ENCODE assay signal across 10 mouse cellular contexts in genomic region chr17:35812736-35813135, GRCm38 (mm10). TPM values are rescaled to one million over a fixed set of nuclear protein-coding genes. Genes with fewer than 3 reads are reported as not detected.
DNase-seq lines count a peak whose midpoint lies in the region; ATAC-seq and TF ChIP-seq lines count a peak whose summit lies in the region.
"Had no signal": no experiment of that assay in that cellular context is flagged by ENCODE, and none has a peak within 500 bp of the region (broad histone marks: within the 10 kb centered on the region; RNA-seq: fewer than 3 reads in every experiment).

No protein-coding gene starts in this region.

- H3K27me3 ChIP-seq in heart, postnatal 0 days (ENCODE audit: control insufficient read depth, insufficient read depth, low read length), result no peaks in the 10 kb centered on the region
- no peaks in the 10 kb centered on the region for H3K27me3 ChIP-seq in lung, postnatal 0 days (replicated peaks; ENCODE audit: insufficient read depth, low read length)
- H3K27me3 ChIP-seq in embryonic facial prominence, embryonic 15.5 days, result no peaks in the 10 kb centered on the region
- H3K27me3 ChIP-seq in small intestine, adult 2 months (ENCODE audit: control insufficient read depth, insufficient read depth, low read length), result no peaks in the 10 kb centered on the region
- H3K27me3 ChIP-seq: midbrain, embryonic 12.5 days had no signal

- no peak overlapping the region for H3K4me2 ChIP-seq in heart, postnatal 0 days (ENCODE audit: low read depth, low read length)
- 0 out of 2 replicates have a peak overlapping the region, but pooled peaks have one; percentile 11 for H3K4me2 ChIP-seq in lung, postnatal 0 days (replicated peaks; ENCODE audit: low read depth, low read length)
- peak overlapping the region; percentile 15 for H3K4me2 ChIP-seq in embryonic facial prominence, embryonic 15.5 days (replicated peaks)
- H3K4me2 ChIP-seq: midbrain, embryonic 12.5 days had no signal

- H3K9ac ChIP-seq in heart, postnatal 0 days (replicated peaks; ENCODE audit: low read depth, low read length), result 0 out of 2 replicates have a peak overlapping the region, but pooled peaks have one; percentile 31
- no peak overlapping the region for H3K9ac ChIP-seq in lung, postnatal 0 days (replicated peaks; ENCODE audit: low read depth)
- no peak overlapping the region for H3K9ac ChIP-seq in embryonic facial prominence, embryonic 15.5 days
- H3K9ac ChIP-seq: midbrain, embryonic 12.5 days had no signal

- no peaks in the 10 kb centered on the region for H3K9me3 ChIP-seq in heart, postnatal 0 days (replicated peaks; ENCODE audit: control insufficient read depth, low read length)
- no peaks in the 10 kb centered on the region for H3K9me3 ChIP-seq in lung, postnatal 0 days (ENCODE audit: low read length)
- no peaks in the 10 kb centered on the region for H3K9me3 ChIP-seq in embryonic facial prominence, embryonic 15.5 days (replicated peaks)
- H3K9me3 ChIP-seq: G1E; midbrain, embryonic 12.5 days had no signal

- 30% methylated on average over 6 of the region's 6 CpGs for WGBS in heart, postnatal 0 days
- WGBS in lung, postnatal 0 days, result 33% methylated on average over 6 of the region's 6 CpGs
- 41% methylated on average over 6 of the region's 6 CpGs for WGBS in embryonic facial prominence, embryonic 15.5 days
- WGBS in small intestine, adult 2 months, result 57% methylated on average over 6 of the region's 6 CpGs

- no peak for DNase-seq in heart, postnatal 0 days (ENCODE audit: low spot score)
- DNase-seq in heart, adult 18-20 months, result no peak
- DNase-seq in lung, postnatal 0 days (ENCODE audit: low spot score), result peak; percentile 75
- DNase-seq in lung, postnatal 10 days, result no peak
- no peak for DNase-seq in cerebellum, postnatal 10 days
- no peak for DNase-seq in retina, embryonic 14.5 days (ENCODE audit: low spot score)

- no peak overlapping the region for H3K4me3 ChIP-seq in heart, postnatal 0 days (ENCODE audit: low read depth, low read length)
- H3K4me3 ChIP-seq in lung, postnatal 0 days (ENCODE audit: low read depth, low read length), result no peak overlapping the region
- no peak overlapping the region for H3K4me3 ChIP-seq in embryonic facial prominence, embryonic 15.5 days (replicated peaks)
- H3K4me3 ChIP-seq in small intestine, adult 2 months (ENCODE audit: low read depth, low read length), result no peak overlapping the region
- H3K4me3 ChIP-seq: midbrain, embryonic 12.5 days had no signal

- no peak for TF ChIP-seq EP300 in heart, postnatal 0 days (IDR thresholded peaks at IDR 0.05; ENCODE audit: low read depth)
- peak; percentile 69; the same call in 1 of the 2 replicates for TF ChIP-seq EP300 in lung, postnatal 0 days (IDR thresholded peaks at IDR 0.05)

- ATAC-seq in heart, postnatal 0 days (ENCODE audit: insufficient read depth, low read depth), result no peak; the same call in none of the 2 replicates
- ATAC-seq in lung, postnatal 0 days, result peak; percentile 61
- no peak; the same call in 1 of the 2 replicates for ATAC-seq in embryonic facial prominence, embryonic 15.5 days (ENCODE audit: insufficient number of reproducible peaks, low FRiP score, low TSS enrichment, low read depth)

- H3K36me3 ChIP-seq in heart, postnatal 0 days (replicated peaks; ENCODE audit: control insufficient read depth, insufficient read depth, low read length), result no peaks in the 10 kb centered on the region
- H3K36me3 ChIP-seq in lung, postnatal 0 days (ENCODE audit: insufficient read depth, low read length), result no peaks in the 10 kb centered on the region
- H3K36me3 ChIP-seq in embryonic facial prominence, embryonic 15.5 days, result no peaks in the 10 kb centered on the region
- no peaks in the 10 kb centered on the region for H3K36me3 ChIP-seq in small intestine, adult 2 months (ENCODE audit: control insufficient read depth, insufficient read depth, low read length)
- H3K36me3 ChIP-seq: G1E; midbrain, embryonic 12.5 days had no signal

- H3K27ac ChIP-seq in heart, postnatal 0 days (ENCODE audit: low read depth), result peak overlapping the region; percentile 96
- H3K27ac ChIP-seq in lung, postnatal 0 days (ENCODE audit: low read length), result peak overlapping the region; percentile 97
- H3K27ac ChIP-seq in embryonic facial prominence, embryonic 15.5 days (replicated peaks), result peak overlapping the region; percentile 93
- H3K27ac ChIP-seq in small intestine, adult 2 months (ENCODE audit: insufficient read depth, low read depth, low read length), result peak overlapping the region; percentile 65
- H3K27ac ChIP-seq: midbrain, embryonic 12.5 days had no signal

- no peak for TF ChIP-seq POLR2A in small intestine, adult 2 months (IDR thresholded peaks at IDR 0.05; ENCODE audit: low read depth, low read length)

- no peak for TF ChIP-seq CTCF in heart, postnatal 0 days (IDR thresholded peaks at IDR 0.05; ENCODE audit: low read depth)
- TF ChIP-seq CTCF in lung, postnatal 0 days (IDR thresholded peaks at IDR 0.05), result no peak
- TF ChIP-seq CTCF in small intestine, adult 2 months (IDR thresholded peaks at IDR 0.05; ENCODE audit: extremely low read depth, insufficient read length, insufficient replicate concordance, low read depth, low read length), result no peak

- H3K4me1 ChIP-seq in heart, postnatal 0 days (ENCODE audit: control insufficient read depth, insufficient read depth), result peaks cover 55% of the 10 kb centered on the region
- H3K4me1 ChIP-seq in lung, postnatal 0 days (ENCODE audit: insufficient read depth, low read depth, low read length), result peaks cover 43% of the 10 kb centered on the region
- peaks cover 74% of the 10 kb centered on the region for H3K4me1 ChIP-seq in embryonic facial prominence, embryonic 15.5 days
- peaks cover 27% of the 10 kb centered on the region; the same call in 1 of the 2 replicates for H3K4me1 ChIP-seq in small intestine, adult 2 months (ENCODE audit: control insufficient read depth, insufficient read depth, insufficient read length, low read length)

RNA-seq across cellular contexts. Expression of gene Ier3, which starts 8.7 kb away (rescaled TPM):
- total RNA-seq in heart, postnatal 0 days (2014; rRNA removed; ENCODE audit: low replicate concordance), result 41.7 and 50.5 TPM in 2 replicates
- 70.7 and 79.4 TPM in 2 replicates for polyA plus RNA-seq in heart, postnatal 0 days (2015; fragmentation: Nextera tagmentation; extraction: Ambion mirVana)
- total RNA-seq in heart, adult 18-20 months (2021), result 10 to 100 TPM; 20.2 to 25.6 TPM
- polyA plus RNA-seq in lung, postnatal 0 days (2015; fragmentation: Nextera tagmentation; extraction: Ambion mirVana), result 205 and 234 TPM in 2 replicates
- polyA plus RNA-seq in embryonic facial prominence, embryonic 15.5 days (2015; fragmentation: Nextera tagmentation; extraction: Ambion mirVana), result 28.7 and 30.2 TPM in 2 replicates
- polyA plus RNA-seq in small intestine, adult 2 months (2012; rRNA removed), result 6.1 and 8.6 TPM in 2 replicates

RNA-seq across cellular contexts. Expression of gene Flot1, which starts 10.3 kb away (rescaled TPM):
- 161 and 163 TPM in 2 replicates for total RNA-seq in heart, postnatal 0 days (2014; rRNA removed; ENCODE audit: low replicate concordance)
- polyA plus RNA-seq in heart, postnatal 0 days (2015; fragmentation: Nextera tagmentation; extraction: Ambion mirVana), result 122 and 132 TPM in 2 replicates
- 100 to 1,000 TPM; 146 to 154 TPM for total RNA-seq in heart, adult 18-20 months (2021)
- 106 and 117 TPM in 2 replicates for polyA plus RNA-seq in lung, postnatal 0 days (2015; fragmentation: Nextera tagmentation; extraction: Ambion mirVana)
- 64.4 and 72.6 TPM in 2 replicates for polyA plus RNA-seq in embryonic facial prominence, embryonic 15.5 days (2015; fragmentation: Nextera tagmentation; extraction: Ambion mirVana)
- polyA plus RNA-seq in small intestine, adult 2 months (2012; rRNA removed), result 33.4 and 53.2 TPM in 2 replicates

RNA-seq across cellular contexts. Expression of gene Tubb5, which starts 25.4 kb away (rescaled TPM):
- total RNA-seq in heart, postnatal 0 days (2014; rRNA removed; ENCODE audit: low replicate concordance), result 1,043 and 1,325 TPM in 2 replicates
- 259 and 267 TPM in 2 replicates for polyA plus RNA-seq in heart, postnatal 0 days (2015; fragmentation: Nextera tagmentation; extraction: Ambion mirVana)
- total RNA-seq in heart, adult 18-20 months (2021), result 10 to 100 TPM; 89.4 to 92.2 TPM
- polyA plus RNA-seq in lung, postnatal 0 days (2015; fragmentation: Nextera tagmentation; extraction: Ambion mirVana), result 292 and 298 TPM in 2 replicates
- polyA plus RNA-seq in embryonic facial prominence, embryonic 15.5 days (2015; fragmentation: Nextera tagmentation; extraction: Ambion mirVana), result 823 TPM in 2 replicates
- 82.8 and 157 TPM in 2 replicates for polyA plus RNA-seq in small intestine, adult 2 months (2012; rRNA removed)

RNA-seq across cellular contexts. Expression of gene Mdc1, which starts 28.6 kb away (rescaled TPM):
- total RNA-seq in heart, postnatal 0 days (2014; rRNA removed; ENCODE audit: low replicate concordance), result 5.4 and 25.0 TPM in 2 replicates
- polyA plus RNA-seq in heart, postnatal 0 days (2015; fragmentation: Nextera tagmentation; extraction: Ambion mirVana), result 2.3 and 3.0 TPM in 2 replicates
- 10 to 100 TPM; 13.3 to 17.8 TPM for total RNA-seq in heart, adult 18-20 months (2021)
- polyA plus RNA-seq in lung, postnatal 0 days (2015; fragmentation: Nextera tagmentation; extraction: Ambion mirVana), result 2.8 and 3.1 TPM in 2 replicates
- polyA plus RNA-seq in embryonic facial prominence, embryonic 15.5 days (2015; fragmentation: Nextera tagmentation; extraction: Ambion mirVana), result 12.0 and 16.1 TPM in 2 replicates
- polyA plus RNA-seq in small intestine, adult 2 months (2012; rRNA removed), result 1.7 and 3.2 TPM in 2 replicates

RNA-seq across cellular contexts. Expression of gene Nrm, which starts 48.4 kb away (rescaled TPM):
- 16.1 and 36.2 TPM in 2 replicates for total RNA-seq in heart, postnatal 0 days (2014; rRNA removed; ENCODE audit: low replicate concordance)
- polyA plus RNA-seq in heart, postnatal 0 days (2015; fragmentation: Nextera tagmentation; extraction: Ambion mirVana), result 18.0 and 21.6 TPM in 2 replicates
- 1 to 10 TPM; 1.8 to 2.5 TPM for total RNA-seq in heart, adult 18-20 months (2021)
- polyA plus RNA-seq in lung, postnatal 0 days (2015; fragmentation: Nextera tagmentation; extraction: Ambion mirVana), result 21.4 and 22.9 TPM in 2 replicates
- 53.2 and 55.2 TPM in 2 replicates for polyA plus RNA-seq in embryonic facial prominence, embryonic 15.5 days (2015; fragmentation: Nextera tagmentation; extraction: Ambion mirVana)
- polyA plus RNA-seq in small intestine, adult 2 months (2012; rRNA removed), result 9.3 and 15.9 TPM in 2 replicates
